Mouse (Mus musculus): ENCODE results near the gene Frmpd3. TPM values are rescaled to one million over a fixed set of nuclear protein-coding genes. Genes with fewer than 3 reads are reported as not detected.
A peak's percentile ranks its signal among the peaks of the same experiment; 100 is the strongest.
"Not testable (repeated sequence)": the region's sequence is repeated elsewhere in the genome, so short reads cannot be mapped to it uniquely, and the experiment has no call there.

Frmpd3 gene
- polyA plus RNA-seq (2016; fragmentation: Nextera tagmentation; extraction: Ambion mirVana), result 0.10 and 0.37 TPM in 2 replicates

DNA sequence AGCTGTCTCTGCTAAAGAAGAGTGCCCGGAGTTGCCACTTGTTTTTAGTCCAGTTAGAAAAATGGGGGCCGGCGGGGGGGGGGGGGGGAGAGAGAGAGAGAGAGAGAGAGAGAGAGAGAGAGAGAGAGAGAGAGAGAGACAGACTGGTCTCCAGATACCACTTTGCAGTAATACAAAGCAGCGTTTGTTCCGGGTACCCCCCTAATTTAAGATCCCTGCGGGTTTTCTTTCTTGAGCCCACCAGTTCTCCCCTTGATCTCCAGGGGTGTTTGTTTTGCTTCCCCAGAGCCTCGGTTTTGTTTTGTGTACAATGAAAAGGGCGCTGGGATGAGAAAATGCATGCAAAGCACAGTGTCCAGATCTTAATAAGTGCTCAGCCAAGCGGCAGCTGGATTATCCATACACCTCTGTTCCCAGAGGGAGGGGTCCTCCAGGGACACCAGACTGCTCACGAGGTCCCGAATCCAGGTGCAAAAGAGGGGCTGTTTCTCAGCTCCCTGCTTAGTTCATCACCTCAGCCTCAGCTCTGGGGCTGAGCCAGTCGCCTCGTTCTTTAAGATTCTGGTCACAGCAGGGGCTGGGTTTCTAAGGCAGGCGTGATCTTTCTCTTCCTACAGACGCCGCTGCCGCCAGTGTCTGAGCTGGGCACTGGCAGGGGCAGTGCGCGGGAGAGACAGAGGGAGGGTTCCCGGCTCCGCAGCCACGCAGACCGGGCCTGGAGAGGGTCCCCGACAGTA is at the start of gene Frmpd3:
TSS of gene Frmpd3 (plus strand) at position 608 of the 737 bp plus-strand sequence.
- Histone ChIP-seq H3K27ac (replicated peaks) (peak within 1 kb of the TSS; percentile 48), H3K36me3 (replicated peaks) (no peaks in the 10 kb centered on the region), H3K27me3 (replicated peaks; ENCODE audit: low read depth, poor library complexity, severe bottlenecking) (peaks cover 94% of the 10 kb centered on the region), H3K4me1 (peaks cover 5% of the 10 kb centered on the region; the same call in 1 of the 2 replicates), H3K4me3 (peak within 1 kb of the TSS; percentile 57), H3K9me3 (no peaks in the 10 kb centered on the region)
- 17% methylated on average over 24 of the region's 24 CpGs for WGBS
- DNase-seq (ENCODE audit: low spot score), result peak; percentile 43

DNA sequence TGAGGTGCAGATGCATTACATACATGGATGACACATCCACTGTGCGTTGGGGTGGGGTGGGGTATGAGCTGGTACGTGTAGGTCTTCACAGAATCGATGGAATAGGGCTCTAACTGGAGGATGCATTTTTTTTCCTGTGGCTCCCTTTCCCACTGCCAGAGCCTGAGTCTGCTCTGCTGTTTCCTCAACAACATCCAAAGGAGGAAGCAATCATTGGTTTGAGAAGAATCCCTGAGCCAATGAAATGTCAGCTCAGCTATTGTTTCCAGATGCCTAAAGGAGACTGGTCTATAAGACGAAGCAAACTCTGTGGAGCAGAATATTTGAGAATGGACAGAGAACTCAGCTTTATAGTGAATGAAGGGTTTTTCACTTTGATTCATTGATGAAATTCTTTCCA is 38.3 kb upstream of the Frmpd3 start:
- 53% methylated on average over 4 of the region's 4 CpGs for WGBS
- DNase-seq (ENCODE audit: low spot score), result no peak
- H3K27me3 ChIP-seq (replicated peaks; ENCODE audit: low read depth, poor library complexity, severe bottlenecking), result peaks cover 85% of the 10 kb centered on the region

DNA sequence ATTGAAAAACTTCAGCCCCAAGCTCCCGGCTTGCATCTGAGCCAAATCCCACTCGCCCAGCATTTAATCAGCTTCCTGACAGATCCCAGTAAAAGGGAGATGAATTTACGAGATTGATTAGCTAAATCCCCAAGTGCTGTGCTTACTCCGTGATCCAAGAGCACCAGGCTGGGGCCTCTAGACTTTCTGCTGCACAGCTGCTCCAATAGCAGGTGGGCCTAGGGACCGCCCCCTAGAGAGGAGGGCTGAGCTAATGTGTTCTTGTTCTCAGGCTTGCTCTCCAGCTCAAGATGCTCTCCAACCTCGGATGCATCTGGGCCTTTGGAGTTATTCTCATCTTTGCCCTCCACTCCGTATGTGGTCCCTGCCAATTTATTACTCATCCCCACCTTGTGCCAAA is 36.4 kb upstream of the Frmpd3 start:
- no peaks in the 10 kb centered on the region for H3K4me1 ChIP-seq
- no peaks in the 10 kb centered on the region for H3K9me3 ChIP-seq
- DNase-seq (ENCODE audit: low spot score), result no peak
- 74% methylated on average over 7 of the region's 7 CpGs for WGBS
- no peaks in the 10 kb centered on the region for H3K36me3 ChIP-seq (replicated peaks)
- H3K4me3 ChIP-seq, result no peak overlapping the region
- H3K27me3 ChIP-seq (replicated peaks; ENCODE audit: low read depth, poor library complexity, severe bottlenecking), result peaks cover 92% of the 10 kb centered on the region
- H3K27ac ChIP-seq (replicated peaks), result no peak overlapping the region

More for the DNA sequence above, 38.3 kb upstream of the Frmpd3 start:
- H3K27ac ChIP-seq (replicated peaks), result no peak overlapping the region
- no peaks in the 10 kb centered on the region for H3K4me1 ChIP-seq
- no peak overlapping the region for H3K4me3 ChIP-seq
- no peaks in the 10 kb centered on the region for H3K36me3 ChIP-seq (replicated peaks)
- H3K9me3 ChIP-seq, result no peaks in the 10 kb centered on the region

DNA sequence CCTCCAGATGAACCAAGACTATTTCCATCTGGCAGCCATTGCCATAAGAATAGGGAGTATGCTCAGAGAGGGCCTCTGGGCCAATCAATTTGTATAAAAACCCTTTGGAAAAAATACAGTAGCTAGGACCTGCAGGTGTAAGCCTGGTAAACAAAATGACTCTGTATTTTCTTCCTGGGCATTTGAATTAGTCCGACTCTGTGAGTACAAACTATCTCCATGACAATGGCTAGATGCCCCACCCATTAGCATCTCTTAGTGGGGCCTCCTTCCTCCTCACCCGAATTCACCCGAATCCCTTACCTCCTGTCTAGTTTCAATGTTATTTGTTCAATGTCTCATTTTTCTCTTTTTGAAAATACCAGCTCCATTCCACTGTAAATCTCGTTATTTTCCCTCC is 24.1 kb upstream of the Frmpd3 start:
- no peaks in the 10 kb centered on the region for H3K4me1 ChIP-seq
- no peaks in the 10 kb centered on the region for H3K9me3 ChIP-seq
- H3K4me3 ChIP-seq, result no peak overlapping the region
- DNase-seq (ENCODE audit: low spot score), result no peak
- H3K27me3 ChIP-seq (replicated peaks; ENCODE audit: low read depth, poor library complexity, severe bottlenecking), result peaks cover 86% of the 10 kb centered on the region
- H3K27ac ChIP-seq (replicated peaks), result no peak overlapping the region
- no peaks in the 10 kb centered on the region for H3K36me3 ChIP-seq (replicated peaks)
- WGBS, result 73% methylated on average over 4 of the region's 4 CpGs

DNA sequence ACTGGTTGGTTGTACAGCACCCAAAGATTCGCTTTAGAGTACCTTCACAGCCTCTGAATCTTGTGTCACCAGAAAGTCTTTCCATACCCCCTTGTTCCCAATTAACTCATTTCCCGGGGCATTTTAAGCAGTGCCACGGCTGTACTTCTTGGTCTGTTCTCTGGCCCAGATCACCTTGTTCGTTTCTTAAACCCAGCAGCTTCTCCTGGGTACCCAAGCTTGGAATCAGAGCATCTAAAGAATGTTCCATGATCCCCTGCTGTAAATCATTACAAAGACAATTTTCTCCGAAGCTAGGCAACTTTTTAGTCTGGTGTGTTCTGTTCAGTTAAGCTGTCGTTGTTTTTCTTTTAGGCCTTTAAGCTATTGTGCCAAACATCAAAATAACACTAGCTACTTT is 22.9 kb upstream of the Frmpd3 start:
- Histone ChIP-seq H3K9me3 (no peaks in the 10 kb centered on the region), H3K36me3 (replicated peaks) (no peaks in the 10 kb centered on the region), H3K4me1 (no peaks in the 10 kb centered on the region), H3K4me3 (no peak overlapping the region), H3K27ac (replicated peaks) (no peak overlapping the region), H3K27me3 (replicated peaks; ENCODE audit: low read depth, poor library complexity, severe bottlenecking) (peaks cover 86% of the 10 kb centered on the region)
- DNase-seq (ENCODE audit: low spot score), result no peak
- WGBS, result 80% methylated on average over 6 of the region's 6 CpGs

DNA sequence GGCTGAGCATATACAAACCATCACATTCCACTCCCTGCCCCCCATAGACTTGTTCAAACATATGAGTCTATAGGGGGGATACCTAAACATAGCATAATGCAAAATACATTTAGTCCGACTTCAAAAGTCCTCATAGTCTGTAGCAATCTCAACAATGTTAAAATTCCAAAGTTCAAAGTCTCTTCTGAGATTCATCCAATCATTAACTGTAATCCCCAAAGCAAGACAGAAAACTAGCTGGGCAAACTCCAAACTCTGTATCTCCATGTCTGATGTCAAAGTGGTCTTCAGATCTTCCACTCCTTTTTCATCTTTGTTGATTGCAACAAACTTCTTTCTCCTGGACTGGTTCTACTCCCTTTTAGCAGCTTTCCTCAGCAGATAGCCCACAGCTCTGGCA is 21.4 kb upstream of the Frmpd3 start:
- not testable (repeated sequence) for H3K27ac ChIP-seq (replicated peaks); DNase-seq (ENCODE audit: low spot score); H3K4me3 ChIP-seq; H3K36me3 ChIP-seq (replicated peaks); H3K4me1 ChIP-seq; H3K9me3 ChIP-seq
- 93% methylated on average over 1 of the region's 1 CpGs for WGBS
- peaks cover 86% of the 10 kb centered on the region for H3K27me3 ChIP-seq (replicated peaks; ENCODE audit: low read depth, poor library complexity, severe bottlenecking)

DNA sequence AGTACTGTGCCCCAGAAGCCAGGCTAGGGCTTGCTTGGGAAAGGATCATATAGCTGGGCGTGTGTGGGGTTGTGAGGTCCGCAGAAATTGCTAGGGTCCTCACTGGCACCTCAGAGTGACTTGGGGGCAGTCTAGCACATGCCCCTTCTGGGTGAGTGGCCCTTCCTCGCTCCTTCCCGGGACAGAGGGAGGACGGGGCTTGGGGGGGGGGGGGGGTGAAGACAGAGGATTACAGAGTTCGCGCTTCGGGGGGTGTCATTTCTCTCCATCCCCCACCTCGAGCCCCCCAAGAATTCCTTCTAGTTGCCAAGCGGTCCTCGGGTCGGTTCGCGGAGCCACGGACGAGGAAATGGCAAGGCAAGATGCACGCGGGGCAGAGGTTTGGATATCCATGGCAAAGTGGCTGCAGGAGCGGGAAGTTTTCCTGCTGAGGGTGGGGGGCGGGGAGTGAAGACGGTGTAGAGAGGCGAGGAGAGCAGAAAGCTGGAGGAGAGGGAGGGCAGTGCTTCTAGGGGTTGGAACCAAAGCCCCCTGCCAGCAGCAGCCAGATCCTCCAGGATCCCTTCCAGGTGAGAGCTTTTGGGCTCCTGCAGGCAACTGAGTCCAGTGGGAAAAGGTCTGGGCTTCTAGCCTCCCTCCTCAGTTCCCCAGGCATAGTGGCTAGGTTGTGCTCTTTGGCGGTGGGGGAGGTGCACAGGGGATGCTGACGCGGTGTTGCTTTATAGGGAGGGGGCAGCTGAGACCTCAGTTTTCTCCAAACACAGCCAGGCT is 515 bp downstream of the Frmpd3 start:
- Histone ChIP-seq H3K27me3 (replicated peaks; ENCODE audit: low read depth, poor library complexity, severe bottlenecking) (peaks cover 94% of the 10 kb centered on the region), H3K4me3 (peak overlapping the region; percentile 57), H3K4me1 (peaks cover 5% of the 10 kb centered on the region; the same call in 1 of the 2 replicates), H3K36me3 (replicated peaks) (no peaks in the 10 kb centered on the region), H3K9me3 (no peaks in the 10 kb centered on the region), H3K27ac (replicated peaks) (peak overlapping the region; percentile 48)
- WGBS, result 21% methylated on average over 23 of the region's 25 CpGs
- DNase-seq (ENCODE audit: low spot score), result peak; percentile 14

DNA sequence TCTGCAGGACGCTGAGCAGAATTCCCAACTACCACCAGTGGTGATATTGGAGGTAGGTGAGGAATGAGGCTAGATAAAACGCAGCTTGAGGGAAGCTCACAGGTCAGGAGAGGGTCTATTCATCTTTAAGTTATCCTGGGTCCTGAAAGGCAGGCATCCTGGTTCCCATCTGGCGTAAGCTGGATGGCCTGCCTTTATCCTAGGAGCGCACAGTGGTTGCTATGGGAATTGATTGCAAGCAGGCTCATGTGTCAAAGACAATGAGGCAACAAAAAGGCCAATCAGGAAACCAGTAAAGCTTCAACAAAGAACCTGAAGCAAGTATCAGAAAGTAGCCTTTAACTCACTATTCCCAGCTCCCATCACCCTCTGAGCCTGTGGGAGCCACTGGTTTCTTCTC is 33.6 kb downstream of the Frmpd3 start:
- WGBS, result 35% methylated on average over 4 of the region's 4 CpGs
- peak; percentile 21 for DNase-seq (ENCODE audit: low spot score)
- H3K9me3 ChIP-seq, result no peaks in the 10 kb centered on the region
- no peaks in the 10 kb centered on the region for H3K36me3 ChIP-seq (replicated peaks)
- H3K27ac ChIP-seq (replicated peaks), result no peak overlapping the region
- no peak overlapping the region for H3K4me3 ChIP-seq
- H3K4me1 ChIP-seq, result no peaks in the 10 kb centered on the region
- H3K27me3 ChIP-seq (replicated peaks; ENCODE audit: low read depth, poor library complexity, severe bottlenecking), result peaks cover 98% of the 10 kb centered on the region

DNA sequence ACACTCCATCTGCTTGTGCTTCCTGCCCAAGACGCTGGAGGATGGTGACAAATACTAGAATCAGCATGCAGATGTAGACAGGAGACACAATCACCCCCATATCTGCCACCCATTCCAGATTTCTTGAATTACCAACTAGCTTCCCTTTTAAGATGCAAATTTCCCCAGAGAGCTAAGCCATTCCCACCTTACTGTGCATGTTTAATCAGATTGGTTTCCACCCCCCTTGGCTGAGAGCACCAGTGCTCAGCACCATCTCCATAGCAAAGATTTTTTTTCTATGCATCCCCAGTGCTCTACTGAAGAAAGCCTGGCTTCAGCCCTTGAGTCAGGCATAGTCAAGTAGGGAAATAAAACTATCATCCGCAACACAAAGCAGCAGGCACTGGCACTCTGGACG is 57.9 kb downstream of the Frmpd3 start:
- H3K4me3 ChIP-seq, result no peak overlapping the region
- no peak overlapping the region for H3K27ac ChIP-seq (replicated peaks)
- DNase-seq (ENCODE audit: low spot score), result no peak
- 60% methylated on average over 3 of the region's 3 CpGs for WGBS
- peaks cover 66% of the 10 kb centered on the region for H3K27me3 ChIP-seq (replicated peaks; ENCODE audit: low read depth, poor library complexity, severe bottlenecking)
- H3K4me1 ChIP-seq, result no peaks in the 10 kb centered on the region
- no peaks in the 10 kb centered on the region for H3K36me3 ChIP-seq (replicated peaks)
- H3K9me3 ChIP-seq, result no peaks in the 10 kb centered on the region

DNA sequence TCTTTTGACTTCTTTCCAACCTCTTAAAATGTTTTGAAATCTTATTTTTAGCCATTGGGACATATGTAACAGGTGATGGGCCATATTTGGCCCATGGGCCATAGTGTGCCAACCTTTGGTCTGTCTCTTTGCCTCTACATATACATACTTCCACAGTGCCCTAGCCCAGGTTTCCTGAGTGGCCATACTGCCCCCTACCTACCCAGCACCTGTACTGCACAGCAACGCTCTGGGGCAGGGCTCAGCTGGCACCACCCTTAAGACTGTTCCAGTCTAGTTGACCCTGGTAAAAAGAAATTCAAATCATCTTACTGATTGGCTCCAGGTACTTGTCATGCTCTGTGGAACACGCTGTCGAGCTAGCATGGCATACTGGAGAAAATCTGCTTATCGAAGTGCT is 60.8 kb downstream of the Frmpd3 start:
- 53% methylated on average over 4 of the region's 4 CpGs for WGBS
- H3K4me3 ChIP-seq, result no peak overlapping the region
- DNase-seq (ENCODE audit: low spot score), result peak; percentile 11
- peaks cover 91% of the 10 kb centered on the region for H3K27me3 ChIP-seq (replicated peaks; ENCODE audit: low read depth, poor library complexity, severe bottlenecking)
- no peak overlapping the region for H3K27ac ChIP-seq (replicated peaks)
- no peaks in the 10 kb centered on the region for H3K36me3 ChIP-seq (replicated peaks)
- H3K4me1 ChIP-seq, result peaks cover 3% of the 10 kb centered on the region; the same call in 1 of the 2 replicates
- H3K9me3 ChIP-seq, result no peaks in the 10 kb centered on the region

DNA sequence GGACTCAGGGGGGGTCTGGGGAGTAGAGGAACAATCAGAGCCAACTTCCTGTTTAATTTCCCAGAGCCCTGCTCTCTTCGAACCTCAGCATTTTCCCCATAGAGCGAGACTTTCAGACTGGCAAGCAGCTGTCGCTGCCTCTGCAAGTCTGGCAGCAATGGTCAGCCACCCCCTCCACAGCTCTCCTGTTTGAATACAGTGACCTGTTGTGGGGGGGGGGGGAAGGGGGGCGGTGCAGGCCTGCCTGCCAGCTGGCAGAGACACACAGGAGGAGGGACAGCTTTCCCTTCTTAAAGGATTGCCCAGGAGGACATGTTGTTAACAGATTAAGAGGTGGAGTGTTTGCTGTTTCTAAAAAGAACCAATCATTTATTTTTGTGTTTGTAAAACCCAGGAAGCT is 64.0 kb downstream of the Frmpd3 start:
- WGBS, result 44% methylated on average over 4 of the region's 4 CpGs
- no peak for DNase-seq (ENCODE audit: low spot score)
- no peak overlapping the region for H3K27ac ChIP-seq (replicated peaks)

DNA sequence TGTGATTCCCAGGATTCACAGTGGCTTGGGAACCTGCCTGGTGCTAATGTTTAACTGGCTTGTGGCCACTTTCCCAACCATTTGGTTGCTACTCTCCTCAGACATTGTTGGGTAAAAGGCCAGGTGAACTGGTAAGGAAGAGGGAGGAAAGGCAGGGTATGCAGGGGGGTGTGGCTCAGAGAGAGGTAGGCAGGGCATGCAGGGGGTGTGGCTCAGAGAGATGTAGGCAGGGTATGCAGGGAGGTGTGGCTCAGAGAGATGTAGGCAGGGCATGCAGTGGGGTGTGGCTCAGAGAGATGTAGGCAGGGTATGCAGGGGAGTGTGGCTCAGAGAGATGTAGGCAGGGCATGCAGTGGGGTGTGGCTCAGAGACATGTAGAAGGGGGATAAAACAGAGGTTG is 64.4 kb downstream of the Frmpd3 start:
- no peak overlapping the region for H3K4me3 ChIP-seq
- no peaks in the 10 kb centered on the region for H3K36me3 ChIP-seq (replicated peaks)
- peaks cover 92% of the 10 kb centered on the region for H3K27me3 ChIP-seq (replicated peaks; ENCODE audit: low read depth, poor library complexity, severe bottlenecking)
- no peaks in the 10 kb centered on the region for H3K9me3 ChIP-seq
- DNase-seq (ENCODE audit: low spot score), result no peak
- H3K4me1 ChIP-seq, result peaks cover 3% of the 10 kb centered on the region; the same call in 1 of the 2 replicates
- H3K27ac ChIP-seq (replicated peaks), result no peak overlapping the region

More for the DNA sequence above, 64.0 kb downstream of the Frmpd3 start:
- Histone ChIP-seq H3K4me3 (no peak overlapping the region), H3K27me3 (replicated peaks; ENCODE audit: low read depth, poor library complexity, severe bottlenecking) (peaks cover 88% of the 10 kb centered on the region), H3K4me1 (peaks cover 3% of the 10 kb centered on the region; the same call in 1 of the 2 replicates), H3K36me3 (replicated peaks) (no peaks in the 10 kb centered on the region), H3K9me3 (no peaks in the 10 kb centered on the region)

DNA sequence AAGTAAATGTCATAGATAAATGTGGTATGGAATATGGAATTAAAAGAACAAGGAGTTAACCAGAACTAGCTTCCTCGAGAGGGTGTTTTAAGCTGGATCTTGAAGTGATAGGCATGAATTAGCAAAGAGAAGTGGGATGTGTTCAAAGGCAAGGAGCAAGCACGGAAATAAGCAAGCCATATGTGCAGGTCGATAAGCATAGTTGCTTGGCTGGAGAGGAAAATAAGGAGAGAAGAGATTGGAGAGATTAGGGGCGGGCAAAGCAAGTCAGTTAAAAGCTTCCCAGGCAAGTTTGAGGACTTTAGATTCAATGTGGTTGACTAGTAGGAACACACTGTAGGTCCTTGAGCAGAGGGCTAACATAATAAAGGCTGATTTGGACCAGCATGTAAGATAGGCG is 65.5 kb downstream of the Frmpd3 start:
- H3K27ac ChIP-seq (replicated peaks), result no peak overlapping the region
- no peaks in the 10 kb centered on the region for H3K36me3 ChIP-seq (replicated peaks)
- H3K9me3 ChIP-seq, result no peaks in the 10 kb centered on the region
- H3K4me1 ChIP-seq, result peaks cover 3% of the 10 kb centered on the region; the same call in 1 of the 2 replicates
- WGBS, result 83% methylated on average over 5 of the region's 5 CpGs
- H3K4me3 ChIP-seq, result no peak overlapping the region
- peaks cover 82% of the 10 kb centered on the region for H3K27me3 ChIP-seq (replicated peaks; ENCODE audit: low read depth, poor library complexity, severe bottlenecking)
- DNase-seq (ENCODE audit: low spot score), result no peak

All from embryonic facial prominence, embryonic 10.5 days (tissue).